Mouse (Mus musculus) embryonic facial prominence, embryonic 13.5 days (tissue): Measurements from ENCODE around the gene 4930518I15Rik. TPM values are rescaled to one million over a fixed set of nuclear protein-coding genes. Genes with fewer than 3 reads are reported as not detected.
"Not testable (repeated sequence)": the region's sequence is repeated elsewhere in the genome, so short reads cannot be mapped to it uniquely, and the experiment has no call there.

Source experiments
- ATAC-seq: fragments of 200-750 bp; cut with Nextera tagmentation; 2 replicates; pipeline ENCODE4 v1.8.0; 2017; ENCODE audit warnings: low read depth; ENCODE audit not compliant: insufficient number of reproducible peaks, insufficient read depth, low FRiP score, low TSS enrichment
- H3K27ac ChIP-seq: fragments of 300-500 bp; sonication (generic); 2 replicates; pipeline ENCODE4 v1.5.1; 2015; ENCODE audit warnings: moderate library complexity, mild to moderate bottlenecking, inconsistent platforms
- H3K27me3 ChIP-seq: fragments of 300-500 bp; sonication (generic); 2 replicates; pipeline ENCODE4 v1.6.1; 2015; ENCODE audit warnings: mild to moderate bottlenecking, inconsistent platforms
- H3K36me3 ChIP-seq: fragments of 300-500 bp; sonication (generic); 2 replicates; pipeline ENCODE4 v1.6.1; 2015; ENCODE audit warnings: mild to moderate bottlenecking, inconsistent platforms
- H3K4me1 ChIP-seq: fragments of 300-500 bp; sonication (generic); 2 replicates; pipeline ENCODE4 v1.6.1; 2015; ENCODE audit warnings: inconsistent platforms
- H3K4me2 ChIP-seq: fragments of 300-500 bp; sonication (generic); 2 replicates; pipeline ENCODE4 v1.6.1; 2015; ENCODE audit warnings: moderate library complexity, mild to moderate bottlenecking, inconsistent platforms
- H3K4me3 ChIP-seq: fragments of 300-500 bp; sonication (generic); 2 replicates; pipeline ENCODE4 v1.5.1; 2015; ENCODE audit warnings: mild to moderate bottlenecking, inconsistent platforms
- H3K9ac ChIP-seq: fragments of 300-500 bp; sonication (generic); 2 replicates; pipeline ENCODE4 v1.6.1; 2015; ENCODE audit warnings: mild to moderate bottlenecking, inconsistent platforms
- H3K9me3 ChIP-seq: fragments of 300-500 bp; sonication (generic); 2 replicates; pipeline ENCODE4 v1.6.1; 2016; ENCODE audit warnings: inconsistent platforms
- WGBS: fragments of 180-500 bp; shearing (Covaris S2); methylation state at CpG from one replicate; pipeline ENCODE4 v1.1.7; 2015; ENCODE audit warnings: mixed read lengths; 5-methylcytosine and 5-hydroxymethylcytosine counted together
- polyA plus RNA-seq: library from polyadenylated mRNA; unstranded; fragments of >200 nt; fragmentation: Nextera tagmentation; extraction: Ambion mirVana; gene quantifications from 2 replicates; pipeline ENCODE4 v1.2.1, GENCODE M21; 2015

4930518I15Rik gene
- polyA plus RNA-seq, 1 experiment from 2014 or later: 14.6 TPM

GRCm38 (mm10) chr2:156840301-156841027 lies 17.3 kb downstream of the 4930518I15Rik start:
- peak; percentile 17 for ATAC-seq
- peak overlapping the region; percentile 86 for H3K9ac ChIP-seq
- H3K9me3 ChIP-seq: no peaks in the 10 kb centered on the region
- H3K4me1 ChIP-seq: peaks cover 53% of the 10 kb centered on the region
- H3K27ac ChIP-seq: peak overlapping the region; percentile 96
- H3K4me3 ChIP-seq: peak overlapping the region; percentile 73
- under 1% methylated on average over 72 of the region's 79 CpGs for WGBS
- peak overlapping the region; percentile 92 for H3K4me2 ChIP-seq
- peaks cover 35% of the 10 kb centered on the region for H3K36me3 ChIP-seq
- no peaks in the 10 kb centered on the region for H3K27me3 ChIP-seq

GRCm38 (mm10) chr2:156839319-156840191 lies 18.2 kb downstream of the 4930518I15Rik start, which contains the start of gene Tgif2:
Gene Tgif2 (plus strand): TSS chr2:156840007.
- peak within 1 kb of the TSS; percentile 92 for H3K4me2 ChIP-seq
- peaks cover 44% of the 10 kb centered on the region for H3K4me1 ChIP-seq
- H3K4me3 ChIP-seq: peak within 1 kb of the TSS; percentile 73
- WGBS: 1% methylated on average over 61 of the region's 61 CpGs
- H3K27ac ChIP-seq: peak within 1 kb of the TSS; percentile 96
- no peaks in the 10 kb centered on the region for H3K27me3 ChIP-seq
- H3K36me3 ChIP-seq: peaks cover 36% of the 10 kb centered on the region
- peak within 1 kb of the TSS; percentile 86 for H3K9ac ChIP-seq
- peak; percentile 84 for ATAC-seq
- no peaks in the 10 kb centered on the region for H3K9me3 ChIP-seq

- Histone ChIP-seq H3K9ac (peak overlapping the region; percentile 86), H3K36me3 (peaks cover 38% of the 10 kb centered on the region), H3K4me1 (peaks cover 37% of the 10 kb centered on the region), H3K4me2 (peak overlapping the region; percentile 92), H3K4me3 (peak overlapping the region; percentile 73), H3K27me3 (no peaks in the 10 kb centered on the region), H3K9me3 (no peaks in the 10 kb centered on the region), H3K27ac (peak overlapping the region; percentile 96; the same call in 1 of the 2 replicates)
- WGBS: 57% methylated on average over 6 of the region's 6 CpGs
- ATAC-seq: no peak
Observed at GRCm38 (mm10) chr2:156838839-156839238, 18.9 kb downstream of the 4930518I15Rik start.

DNA sequence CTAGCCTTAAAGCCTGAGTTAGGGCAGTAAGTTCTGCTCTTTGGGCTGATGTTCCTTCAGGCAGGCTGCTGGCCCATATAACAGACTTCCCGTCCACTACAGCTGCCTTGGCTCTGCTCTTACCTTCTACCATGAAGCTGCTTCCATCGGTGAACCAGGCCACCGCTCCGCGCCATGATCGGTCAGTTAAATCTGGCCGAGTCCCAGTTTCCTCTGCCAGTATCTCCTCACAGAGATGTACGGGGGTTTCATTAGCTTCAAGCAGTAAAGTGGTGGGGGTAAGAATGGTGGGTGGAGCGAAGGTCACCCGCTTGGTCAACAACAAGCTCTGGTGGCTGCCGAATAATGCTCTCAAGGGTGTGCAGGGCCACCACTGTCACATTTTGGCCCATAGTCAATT lies 23.4 kb downstream of the 4930518I15Rik start:
- Histone ChIP-seq H3K27me3 (no peaks in the 10 kb centered on the region), H3K27ac (no peak overlapping the region), H3K9ac (no peak overlapping the region), H3K9me3 (0 out of 2 replicates have a peak, but pooled peaks cover 12% of the 10 kb centered on the region), H3K4me1 (peaks cover 10% of the 10 kb centered on the region), H3K4me2 (no peak overlapping the region), H3K4me3 (no peak overlapping the region), H3K36me3 (peaks cover 83% of the 10 kb centered on the region)
- no peak for ATAC-seq
- whole genome bisulfite sequencing: 96% methylated on average over 11 of the region's 11 CpGs

DNA sequence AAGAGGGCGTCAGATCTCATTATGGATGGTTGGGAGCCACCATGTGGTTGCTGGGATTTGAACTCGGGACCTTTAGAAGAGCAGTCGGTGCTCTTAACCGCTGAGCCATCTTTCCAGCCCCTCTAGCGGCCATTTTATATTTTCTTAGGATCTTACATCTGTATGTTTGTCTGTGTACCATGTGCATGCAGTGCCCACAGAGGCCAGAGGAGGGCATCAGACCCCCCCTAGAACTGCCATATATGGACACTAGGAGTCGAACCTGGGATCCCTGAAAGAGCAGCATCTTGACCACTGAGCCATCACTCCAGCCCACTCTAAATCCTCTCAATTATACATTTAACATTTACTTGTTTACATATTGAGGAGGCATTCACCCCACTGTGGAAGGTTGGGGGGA lies 32.6 kb downstream of the 4930518I15Rik start:
- peaks cover 11% of the 10 kb centered on the region for H3K36me3 ChIP-seq
- WGBS: 92% methylated on average over 6 of the region's 6 CpGs
- not testable (repeated sequence) for H3K27ac ChIP-seq, H3K27me3 ChIP-seq, ATAC-seq, H3K4me1 ChIP-seq, H3K4me2 ChIP-seq, H3K9me3 ChIP-seq, H3K4me3 ChIP-seq, H3K9ac ChIP-seq

GRCm38 (mm10) chr2:156816116-156816515 lies 41.6 kb downstream of the 4930518I15Rik start:
- no peak for ATAC-seq
- 68% methylated on average over 1 of the region's 1 CpGs for WGBS

GRCm38 (mm10) chr2:156815412-156815811 lies 42.3 kb downstream of the 4930518I15Rik start:
- no peaks in the 10 kb centered on the region for H3K36me3 ChIP-seq
- no peak overlapping the region for H3K4me2 ChIP-seq
- peaks cover 19% of the 10 kb centered on the region for H3K4me1 ChIP-seq
- no peak for ATAC-seq
- no peak overlapping the region for H3K9ac ChIP-seq
- peak overlapping the region; percentile 12; the same call in 1 of the 2 replicates for H3K27ac ChIP-seq
- 60% methylated on average over 3 of the region's 3 CpGs for WGBS
- H3K27me3 ChIP-seq: no peaks in the 10 kb centered on the region
- no peak overlapping the region for H3K4me3 ChIP-seq
- no peaks in the 10 kb centered on the region for H3K9me3 ChIP-seq

More at GRCm38 (mm10) chr2:156816116-156816515, 41.6 kb downstream of the 4930518I15Rik start:
- H3K4me2 ChIP-seq: no peak overlapping the region
- no peaks in the 10 kb centered on the region for H3K27me3 ChIP-seq
- no peak overlapping the region for H3K4me3 ChIP-seq
- no peaks in the 10 kb centered on the region for H3K9me3 ChIP-seq
- peaks cover 19% of the 10 kb centered on the region for H3K4me1 ChIP-seq
- H3K27ac ChIP-seq: no peak overlapping the region
- no peak overlapping the region for H3K9ac ChIP-seq
- H3K36me3 ChIP-seq: no peaks in the 10 kb centered on the region

- Histone ChIP-seq H3K4me2 (no peak overlapping the region), H3K27me3 (no peaks in the 10 kb centered on the region), H3K4me1 (peaks cover 19% of the 10 kb centered on the region), H3K9ac (no peak overlapping the region), H3K4me3 (no peak overlapping the region), H3K27ac (peak overlapping the region; percentile 12; the same call in 1 of the 2 replicates), H3K36me3 (no peaks in the 10 kb centered on the region), H3K9me3 (no peaks in the 10 kb centered on the region)
- no peak for ATAC-seq
- WGBS: 18% methylated on average over 5 of the region's 5 CpGs
Observed at GRCm38 (mm10) chr2:156814893-156815292, 42.9 kb downstream of the 4930518I15Rik start.

DNA sequence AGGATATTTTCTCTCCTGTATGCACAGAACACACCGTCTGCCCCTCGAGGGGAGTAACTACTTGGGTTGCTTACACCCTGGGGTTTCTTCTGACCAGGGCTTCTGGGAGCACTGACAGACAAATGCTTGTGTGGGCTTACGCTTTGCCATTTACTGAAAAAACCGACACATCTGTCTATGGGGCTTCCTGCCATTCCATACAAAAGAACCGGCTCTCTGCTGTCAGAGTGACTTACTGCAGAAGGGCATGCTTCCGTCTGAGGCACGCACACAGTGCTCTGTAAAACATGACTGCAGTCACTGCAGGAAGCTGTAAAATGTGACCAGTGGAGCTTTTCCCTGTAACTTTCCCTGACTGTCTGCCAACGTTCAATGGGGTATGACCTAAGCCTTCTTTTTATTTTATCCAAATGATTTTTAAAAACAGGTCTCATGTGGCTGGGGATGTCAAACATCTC lies 43.4 kb downstream of the 4930518I15Rik start:
- WGBS: 14% methylated on average over 8 of the region's 8 CpGs
- no peaks in the 10 kb centered on the region for H3K9me3 ChIP-seq
- no peak overlapping the region for H3K4me2 ChIP-seq
- no peaks in the 10 kb centered on the region for H3K36me3 ChIP-seq
- H3K27me3 ChIP-seq: no peaks in the 10 kb centered on the region
- no peak overlapping the region for H3K4me3 ChIP-seq
- no peak for ATAC-seq
- H3K27ac ChIP-seq: peak overlapping the region; percentile 12; the same call in 1 of the 2 replicates
- peaks cover 19% of the 10 kb centered on the region for H3K4me1 ChIP-seq
- 0 out of 2 replicates have a peak overlapping the region, but pooled peaks have one; percentile 46 for H3K9ac ChIP-seq

DNA sequence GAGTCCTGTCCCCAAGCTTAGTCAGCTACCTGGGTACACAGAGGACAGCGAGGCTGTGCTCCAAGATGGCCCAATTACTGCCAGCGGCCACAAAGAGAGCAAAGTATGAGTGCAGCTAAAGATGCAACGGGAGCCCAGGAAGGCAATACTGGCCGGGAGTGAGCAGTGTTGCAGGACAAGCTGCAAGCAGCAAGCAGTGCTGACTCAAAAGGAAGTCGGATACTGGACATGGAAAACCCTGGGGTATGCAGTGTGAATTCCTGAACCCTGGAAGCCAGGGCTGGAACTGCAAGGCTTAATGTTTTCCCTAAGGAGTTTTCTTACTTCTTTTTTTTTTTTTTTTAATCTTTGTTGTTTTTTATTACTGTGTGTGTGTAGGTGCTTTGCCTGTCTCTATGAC lies 46.2 kb downstream of the 4930518I15Rik start:
- H3K4me2 ChIP-seq: no peak overlapping the region
- no peak overlapping the region for H3K27ac ChIP-seq
- no peak for ATAC-seq
- no peaks in the 10 kb centered on the region for H3K9me3 ChIP-seq
- no peaks in the 10 kb centered on the region for H3K27me3 ChIP-seq
- peaks cover 19% of the 10 kb centered on the region for H3K4me1 ChIP-seq
- H3K36me3 ChIP-seq: no peaks in the 10 kb centered on the region
- no peak overlapping the region for H3K9ac ChIP-seq
- 68% methylated on average over 5 of the region's 5 CpGs for WGBS
- no peak overlapping the region for H3K4me3 ChIP-seq

- no peak overlapping the region for H3K9ac ChIP-seq
- H3K27ac ChIP-seq: no peak overlapping the region
- no peak for ATAC-seq
- no peak overlapping the region for H3K4me3 ChIP-seq
- 96% methylated on average over 10 of the region's 10 CpGs for WGBS
- H3K4me1 ChIP-seq: peaks cover 18% of the 10 kb centered on the region
- no peak overlapping the region for H3K4me2 ChIP-seq
- no peaks in the 10 kb centered on the region for H3K36me3 ChIP-seq
- H3K27me3 ChIP-seq: no peaks in the 10 kb centered on the region
- no peaks in the 10 kb centered on the region for H3K9me3 ChIP-seq
Observed at GRCm38 (mm10) chr2:156810716-156811115, 47.0 kb downstream of the 4930518I15Rik start.
